Mouse (Mus musculus) fat pad, adult 2 months (tissue): ENCODE results near the gene Tmprss4.

Experiments
- DNase-seq: peaks from one replicate; pipeline ENCODE4 v3.0.0-alpha.2; 2011; ENCODE audit warnings: low read depth, low spot score; ENCODE audit errors: extremely low read depth

Gene Tmprss4

GRCm38 (mm10) chr9:45203797-45204410, at the start of gene Tmprss4:
Gene Tmprss4 (minus strand): TSS chr9:45204092.
- DNase-seq = peak; percentile 96

GRCm38 (mm10) chr9:45252395-45252794, 48.5 kb upstream of the Tmprss4 start:
- DNase-seq = no peak

- no peak for DNase-seq
Measured at GRCm38 (mm10) chr9:45251990-45252389, 48.1 kb upstream of the Tmprss4 start.

GRCm38 (mm10) chr9:45251281-45251680, 47.4 kb upstream of the Tmprss4 start:
- no peak for DNase-seq

GRCm38 (mm10) chr9:45250306-45250705, 46.4 kb upstream of the Tmprss4 start:
- no peak for DNase-seq

GRCm38 (mm10) chr9:45247536-45247935, 43.6 kb upstream of the Tmprss4 start:
- DNase-seq = no peak

GRCm38 (mm10) chr9:45246060-45246459, 42.2 kb upstream of the Tmprss4 start:
- DNase-seq = no peak

GRCm38 (mm10) chr9:45245432-45245831, 41.5 kb upstream of the Tmprss4 start:
- DNase-seq = no peak

GRCm38 (mm10) chr9:45241397-45241796, 37.5 kb upstream of the Tmprss4 start:
- DNase-seq = no peak

GRCm38 (mm10) chr9:45236744-45237143, 32.9 kb upstream of the Tmprss4 start:
- no peak for DNase-seq

GRCm38 (mm10) chr9:45235668-45236227, 31.9 kb upstream of the Tmprss4 start:
- no peak for DNase-seq

- DNase-seq = no peak
Measured at GRCm38 (mm10) chr9:45229359-45229758, 25.5 kb upstream of the Tmprss4 start.

- DNase-seq = no peak
Measured at GRCm38 (mm10) chr9:45221567-45221966, 17.7 kb upstream of the Tmprss4 start.

GRCm38 (mm10) chr9:45219644-45220043, 15.8 kb upstream of the Tmprss4 start:
- no peak for DNase-seq

GRCm38 (mm10) chr9:45215526-45216179, 11.8 kb upstream of the Tmprss4 start:
- DNase-seq = peak; percentile 42

GRCm38 (mm10) chr9:45212001-45212400, 8.1 kb upstream of the Tmprss4 start:
- DNase-seq = no peak

GRCm38 (mm10) chr9:45207015-45207743, 3.3 kb upstream of the Tmprss4 start:
- DNase-seq = no peak

- no peak for DNase-seq
Measured at GRCm38 (mm10) chr9:45206121-45206520, 2.2 kb upstream of the Tmprss4 start.

GRCm38 (mm10) chr9:45205143-45205542, 1.3 kb upstream of the Tmprss4 start:
- DNase-seq = peak; percentile 83

GRCm38 (mm10) chr9:45202021-45202798, 1.7 kb downstream of the Tmprss4 start:
- no peak for DNase-seq
